Mouse (Mus musculus): ENCODE measurements around the gene Olah.

DNA sequence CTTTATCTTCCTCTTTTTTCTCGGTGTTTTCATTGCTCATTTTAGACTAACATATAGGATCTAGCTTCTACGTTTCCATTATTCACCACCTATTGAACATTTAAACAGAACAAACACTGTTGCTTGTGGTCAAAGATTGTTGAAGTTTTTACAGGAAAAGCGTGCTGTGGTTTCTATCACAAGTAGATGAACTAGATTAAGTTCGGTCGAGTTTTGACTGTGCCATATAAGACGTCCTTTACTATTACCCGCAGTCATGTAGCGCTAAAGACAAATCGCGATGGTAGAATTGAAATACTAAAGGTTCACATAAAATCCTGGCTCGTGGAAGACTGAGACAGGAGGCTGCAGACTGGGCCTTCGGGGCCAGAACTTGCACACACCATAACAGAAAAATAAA lies 63.2 kb downstream of the Olah start:
- TF ChIP-seq POLR2A (IDR thresholded peaks at IDR 0.05; ENCODE audit: insufficient read length, low read depth): no peak
- no peak for TF ChIP-seq TCF3 (IDR thresholded peaks at IDR 0.05; ENCODE audit: insufficient read length, low read depth)
- TF ChIP-seq USF1 (IDR thresholded peaks at IDR 0.05; ENCODE audit: low read depth): no peak
- no peak for TF ChIP-seq POLR2AphosphoS2 (IDR thresholded peaks at IDR 0.05; ENCODE audit: insufficient read length, low read depth)
- no peak for TF ChIP-seq MAX (IDR thresholded peaks at IDR 0.05; ENCODE audit: low read depth)
- no peak for TF ChIP-seq TCF12 (IDR thresholded peaks at IDR 0.05; ENCODE audit: insufficient read depth, poor library complexity, severe bottlenecking)
- no peak for TF ChIP-seq MYOG (IDR thresholded peaks at IDR 0.05; ENCODE audit: control insufficient read depth in 1 of 3, insufficient read depth in 1 of 3, insufficient read length in 2 of 3, low read depth in 2 of 3)
- TF ChIP-seq E2F4 (IDR thresholded peaks at IDR 0.05; ENCODE audit: insufficient read depth): no peak
- no peak for TF ChIP-seq SRF (IDR thresholded peaks at IDR 0.05; ENCODE audit: control insufficient read depth, insufficient read length, low read depth)

Measured in myocyte (in vitro differentiated cells).